35 mouse cellular contexts compared by ENCODE assay signal in the genomic region with DNA sequence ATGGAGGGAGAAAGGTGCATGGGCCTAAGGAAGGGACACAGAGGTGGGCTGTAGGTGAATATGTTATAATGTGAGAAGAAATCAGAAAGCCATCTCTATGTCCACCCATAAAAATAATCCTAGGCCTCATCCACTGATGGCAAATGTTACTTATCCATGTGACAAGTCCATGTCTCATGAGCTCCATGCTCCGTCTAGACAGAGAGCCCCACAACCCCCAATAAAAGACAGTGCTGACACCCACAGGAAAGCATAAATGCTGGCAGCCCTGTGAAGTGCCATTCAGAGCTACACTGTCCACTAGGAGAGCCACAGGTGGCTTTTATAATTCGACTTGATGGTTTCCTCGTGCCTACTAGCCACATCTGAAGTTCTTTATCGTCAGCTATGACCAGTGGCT.
"Had no signal": no experiment of that assay in that cellular context is flagged by ENCODE, and none has a peak within 500 bp of the region (broad histone marks: within the 10 kb centered on the region; RNA-seq: fewer than 3 reads in every experiment).

No protein-coding gene starts in this region.

- DNase-seq: heart, postnatal 10 days; heart, postnatal 14 days; heart, postnatal 36 days; heart, postnatal 4 days; kidney, adult 11 months; kidney, adult 18-20 months; kidney, adult 2 months; kidney, adult 8-10 months; kidney, adult 9 months; kidney, postnatal 10 days; kidney, postnatal 14 days; kidney, postnatal 25 days; kidney, postnatal 36 days; kidney, postnatal 4 days; layer of hippocampus, adult 9-11 months; layer of hippocampus, postnatal 36 days had no signal

- H3K9ac ChIP-seq: heart, embryonic 12.5 days; heart, embryonic 13.5 days; heart, embryonic 15.5 days; hindbrain, embryonic 12.5 days; hindbrain, embryonic 13.5 days; hindbrain, embryonic 14.5 days; hindbrain, embryonic 15.5 days; intestine, embryonic 15.5 days; kidney, embryonic 15.5 days had no signal

- H3K27me3 ChIP-seq: heart, embryonic 12.5 days; heart, embryonic 13.5 days; heart, embryonic 15.5 days; hindbrain, embryonic 12.5 days; hindbrain, embryonic 13.5 days; hindbrain, embryonic 15.5 days; intestine, embryonic 15.5 days; kidney, embryonic 15.5 days had no signal

- H3K27ac ChIP-seq: heart, embryonic 13.5 days; heart, embryonic 15.5 days; hindbrain, embryonic 10.5 days; hindbrain, embryonic 12.5 days; hindbrain, embryonic 13.5 days; hindbrain, embryonic 14.5 days; hindbrain, embryonic 15.5 days; hindbrain, postnatal 0 days; intestine, embryonic 15.5 days; kidney, embryonic 15.5 days; kidney, postnatal 0 days; layer of hippocampus, adult 2 months; left cerebral cortex, adult 2 months had no signal

- H3K4me3 ChIP-seq: heart, embryonic 12.5 days; heart, embryonic 13.5 days; heart, embryonic 15.5 days; hindbrain, embryonic 10.5 days; hindbrain, embryonic 12.5 days; hindbrain, embryonic 13.5 days; hindbrain, embryonic 15.5 days; intestine, embryonic 15.5 days; kidney, embryonic 15.5 days; layer of hippocampus, adult 2 months; left cerebral cortex, adult 2 months had no signal

- H3K36me3 ChIP-seq: heart, embryonic 15.5 days; hindbrain, embryonic 15.5 days; intestine, embryonic 15.5 days had no signal

- H3K4me2 ChIP-seq: heart, embryonic 11.5 days; heart, embryonic 12.5 days; heart, embryonic 13.5 days; heart, embryonic 15.5 days; hindbrain, embryonic 12.5 days; hindbrain, embryonic 13.5 days; hindbrain, embryonic 14.5 days; hindbrain, embryonic 15.5 days; intestine, embryonic 15.5 days; kidney, embryonic 15.5 days had no signal

- H3K9me3 ChIP-seq: heart, embryonic 12.5 days; heart, embryonic 13.5 days; heart, embryonic 15.5 days; hindbrain, embryonic 10.5 days; hindbrain, embryonic 12.5 days; hindbrain, embryonic 13.5 days; hindbrain, embryonic 15.5 days; intestine, embryonic 15.5 days; kidney, embryonic 15.5 days had no signal

- ATAC-seq: hindbrain, embryonic 16.5 days; hindbrain, postnatal 0 days; inflammation-experienced regulatory T-cells, adult 6 months; intestine, embryonic 15.5 days; intestine, embryonic 16.5 days; intestine, postnatal 0 days had no signal
